Mouse (Mus musculus) retina, adult 2 months (tissue): ENCODE results near the gene Vmn1r57.
"Not testable (repeated sequence)": the region's sequence is repeated elsewhere in the genome, so short reads cannot be mapped to it uniquely, and the experiment has no call there.

Experiments used
- DNase-seq: peaks from one replicate; pipeline ENCODE4 v3.0.0-alpha.2; 2012; ENCODE audit warnings: low read depth, low spot score

Gene Vmn1r57

DNA sequence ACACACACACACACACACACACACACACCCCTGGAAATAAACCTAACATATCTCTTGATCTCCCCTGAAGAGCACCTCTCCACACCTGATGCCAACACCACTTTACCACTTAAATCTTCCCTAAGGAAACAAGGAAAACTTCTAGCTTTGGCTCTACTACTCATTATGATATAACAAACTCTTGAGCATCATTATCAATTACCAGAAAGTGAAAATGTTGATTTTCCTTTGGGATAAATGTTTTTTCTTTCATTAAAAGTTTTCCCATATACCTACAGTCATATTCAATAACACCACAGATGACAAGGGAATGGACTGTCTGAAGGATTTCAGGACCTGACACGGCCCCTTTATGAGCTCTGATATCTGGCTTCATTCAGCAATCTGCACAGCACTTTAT, at the start of gene Vmn1r57:
Gene Vmn1r57, plus strand, starts transcription at position 301 of the 400 bp plus-strand sequence.
- DNase-seq, result not testable (repeated sequence)

DNA sequence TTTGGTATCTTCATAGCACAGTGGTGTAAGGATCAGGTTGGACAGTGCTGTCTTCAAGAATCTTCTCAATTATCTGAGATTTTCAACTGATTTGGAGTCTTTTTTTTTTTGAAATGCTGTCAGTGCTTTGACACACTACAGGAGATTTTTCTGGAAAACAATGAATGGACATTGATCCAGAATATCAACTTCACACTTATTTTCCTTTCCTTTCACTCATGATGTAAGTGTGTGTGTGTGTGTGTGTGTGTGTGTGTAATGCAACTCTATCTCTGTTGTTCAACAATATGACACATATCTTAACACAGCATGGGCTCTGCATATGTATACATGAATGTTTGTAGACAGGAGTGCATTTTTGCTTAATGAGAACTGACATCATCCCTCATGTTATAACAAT, 21.6 kb upstream of the Vmn1r57 start, which contains the start of gene Vmn1r56:
Gene Vmn1r56, minus strand, starts transcription at position 101 of the 400 bp plus-strand sequence.
- DNase-seq, result not testable (repeated sequence)

DNA sequence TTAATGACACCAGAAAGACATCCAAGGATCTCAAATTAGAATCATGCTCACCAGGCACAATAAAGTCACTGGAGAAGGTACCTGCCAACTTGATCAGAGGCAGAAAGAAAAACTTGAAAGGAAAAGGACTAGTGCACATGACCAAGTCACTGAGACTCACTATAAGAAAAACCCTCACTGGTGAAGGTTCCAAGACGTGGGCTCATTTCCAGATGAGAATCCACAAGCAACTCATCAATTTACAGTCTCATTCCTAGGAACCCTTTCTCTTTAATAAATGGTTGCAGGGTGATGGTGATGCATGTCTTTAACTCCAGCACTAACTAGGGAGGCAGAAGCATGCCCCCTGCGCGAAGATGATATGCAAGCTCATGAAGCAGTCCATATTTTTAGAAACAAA, 44.8 kb downstream of the Vmn1r57 start:
- no peak for DNase-seq
